In the genomic region with DNA sequence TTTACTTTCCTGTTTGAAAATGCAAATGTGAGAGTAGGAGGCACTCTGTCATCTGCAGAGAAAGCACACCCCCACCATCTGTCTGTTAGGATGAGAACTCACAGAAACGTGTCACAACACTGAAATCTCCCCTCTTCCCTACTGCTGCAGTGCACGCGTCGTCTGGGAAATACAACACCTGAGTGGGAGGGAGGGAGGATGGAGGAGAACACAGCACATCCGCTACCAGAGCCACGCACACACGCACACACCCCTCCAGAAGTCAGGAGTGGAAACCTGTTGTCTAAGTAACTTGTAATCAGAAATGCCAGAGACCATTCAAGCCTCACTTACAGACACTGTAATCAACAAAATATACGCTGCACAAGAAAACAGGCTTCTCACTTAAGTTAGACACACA, we compare ENCODE assay signal across 20 mouse cellular contexts. TPM values are rescaled to one million over a fixed set of nuclear protein-coding genes. Genes with fewer than 3 reads are reported as not detected.
DNase-seq lines count a peak whose midpoint lies in the region; ATAC-seq and TF ChIP-seq lines count a peak whose summit lies in the region.
"Had no signal": no experiment of that assay in that cellular context is flagged by ENCODE, and none has a peak within 500 bp of the region (broad histone marks: within the 10 kb centered on the region; RNA-seq: fewer than 3 reads in every experiment).

No protein-coding gene starts in this region.

- no peak overlapping the region for H3K9ac ChIP-seq in heart, embryonic 11.5 days (ENCODE audit: low read depth, low read length)
- no peak overlapping the region for H3K9ac ChIP-seq in CH12.LX (ENCODE audit: insufficient read depth, low read depth)
- no peak overlapping the region for H3K9ac ChIP-seq in forebrain, embryonic 16.5 days (replicated peaks; ENCODE audit: low read depth, low read length)
- H3K9ac ChIP-seq: embryonic facial prominence, embryonic 15.5 days; heart, embryonic 13.5 days; limb, embryonic 15.5 days; midbrain, embryonic 15.5 days had no signal

- intact Hi-C loops in left cerebral cortex, postnatal 36 days (cut with DNase I), result no loop called here
- intact Hi-C loops in left cerebral cortex, postnatal 10 days (cut with DNase I), result no loop called here

- in situ Hi-C loops in CH12.LX (cut with MboI; ENCODE audit: low pct_ligation_motif_present, low pct_unique_long_range_greater_than_20kb, low sequenced_read_pairs), result no loop called here

- TF ChIP-seq CTCF in CH12.LX (conservative IDR thresholded peaks at IDR 0.05 in 1 of 2, IDR thresholded peaks at IDR 0.05 in 1 of 2; ENCODE audit: low read depth in 2 of 2, low read length in 2 of 2), result no peak

- H3K4me2 ChIP-seq in heart, embryonic 11.5 days, result no peak overlapping the region
- H3K4me2 ChIP-seq in CH12.LX (ENCODE audit: insufficient read depth, low read depth, poor library complexity, severe bottlenecking), result peak overlapping the region; percentile 8; the same call in 1 of the 2 replicates
- H3K4me2 ChIP-seq in forebrain, embryonic 16.5 days (ENCODE audit: low read length), result no peak overlapping the region
- H3K4me2 ChIP-seq: embryonic facial prominence, embryonic 15.5 days; heart, embryonic 13.5 days; limb, embryonic 15.5 days; midbrain, embryonic 15.5 days had no signal

- no peak for TF ChIP-seq POLR2A in CH12.LX (IDR thresholded peaks at IDR 0.05; ENCODE audit: low read depth, low read length)

- H3K36me3 ChIP-seq in heart, embryonic 11.5 days (ENCODE audit: control insufficient read depth, insufficient read depth, low read length), result no peaks in the 10 kb centered on the region
- H3K36me3 ChIP-seq in CH12.LX (replicated peaks in 1 of 2; ENCODE audit: control insufficient read depth in 1 of 2, insufficient read depth in 1 of 2, low read length in 1 of 2), result peaks cover 0 to 16% of the 10 kb centered on the region in 2 experiments
- H3K36me3 ChIP-seq in forebrain, embryonic 16.5 days (ENCODE audit: control insufficient read depth, insufficient read depth), result no peaks in the 10 kb centered on the region
- H3K36me3 ChIP-seq: embryonic facial prominence, embryonic 15.5 days; heart, embryonic 13.5 days; limb, embryonic 15.5 days; midbrain, embryonic 15.5 days had no signal

- H3K79me2 ChIP-seq in CH12.LX (replicated peaks; ENCODE audit: control insufficient read depth, extremely low read depth, insufficient read depth, poor library complexity, severe bottlenecking), result peaks cover 29% of the 10 kb centered on the region

- TF ChIP-seq EP300 in CH12.LX (IDR thresholded peaks at IDR 0.05; ENCODE audit: low read length), result no peak

- no peak overlapping the region for H3K4me3 ChIP-seq in heart, embryonic 11.5 days (ENCODE audit: low read depth, low read length)
- peak overlapping the region in 1 of 3 experiments; percentile 39 for H3K4me3 ChIP-seq in CH12.LX (replicated peaks in 1 of 3; ENCODE audit: low read depth in 2 of 3, low read length in 2 of 3, poor library complexity in 1 of 3)
- H3K4me3 ChIP-seq in forebrain, embryonic 16.5 days (replicated peaks; ENCODE audit: low read length), result no peak overlapping the region
- H3K4me3 ChIP-seq: embryonic facial prominence, embryonic 15.5 days; heart, embryonic 13.5 days; limb, embryonic 15.5 days; midbrain, embryonic 15.5 days had no signal

- 60% methylated on average over 8 of the region's 8 CpGs for WGBS in heart, embryonic 11.5 days (ENCODE audit: insufficient replicate concordance)
- 37% methylated on average over 8 of the region's 8 CpGs for WGBS in forebrain, embryonic 16.5 days

- H3K4me1 ChIP-seq in heart, embryonic 11.5 days (ENCODE audit: control insufficient read depth, insufficient read depth, low read length), result peaks cover 7% of the 10 kb centered on the region; the same call in 1 of the 2 replicates
- H3K4me1 ChIP-seq in CH12.LX (ENCODE audit: control insufficient read depth in 1 of 2, insufficient read depth in 2 of 2), result peaks cover 22 to 79% of the 10 kb centered on the region in 2 experiments
- peaks cover 63% of the 10 kb centered on the region for H3K4me1 ChIP-seq in forebrain, embryonic 16.5 days (replicated peaks; ENCODE audit: control insufficient read depth, insufficient read depth, low read length)

- TF ChIP-seq RAD21 in CH12.LX (IDR thresholded peaks at IDR 0.05; ENCODE audit: low read depth, low read length), result no peak

- peak; percentile 68 for DNase-seq in heart, adult 11 months
- DNase-seq in left cerebral cortex, postnatal 36 days (ENCODE audit: low spot score in 2 of 2), result peak; percentile 32 to 71
- no peak for DNase-seq in left cerebral cortex, postnatal 10 days (ENCODE audit: extremely low spot score in 1 of 2, low spot score in 2 of 2)
- no peak for DNase-seq in CH12.LX (ENCODE audit: extremely low read depth)
- DNase-seq in testis, postnatal 10 days (ENCODE audit: low spot score), result no peak
- no peak for DNase-seq in cerebellum, adult 9-10 months
- DNase-seq: cerebellum, adult 2 months; gastrocnemius, postnatal 25 days; kidney, adult 18-20 months; kidney, postnatal 14 days; lung, adult 18-20 months; lung, postnatal 36 days; thymus, postnatal 25 days had no signal

- no peak overlapping the region for H3K27ac ChIP-seq in heart, embryonic 11.5 days (ENCODE audit: low read depth, low read length)
- H3K27ac ChIP-seq in CH12.LX (ENCODE audit: insufficient read depth, low read depth), result peak overlapping the region; percentile 53; the same call in 1 of the 2 replicates
- H3K27ac ChIP-seq in forebrain, embryonic 16.5 days (ENCODE audit: low read length), result no peak overlapping the region
- H3K27ac ChIP-seq: embryonic facial prominence, embryonic 15.5 days; heart, embryonic 13.5 days; limb, embryonic 15.5 days; midbrain, embryonic 15.5 days had no signal

- no peaks in the 10 kb centered on the region for H3K9me3 ChIP-seq in heart, embryonic 11.5 days (replicated peaks; ENCODE audit: control insufficient read depth, low read length)
- H3K9me3 ChIP-seq in CH12.LX (replicated peaks; ENCODE audit: low read length), result no peaks in the 10 kb centered on the region
- no peaks in the 10 kb centered on the region for H3K9me3 ChIP-seq in forebrain, embryonic 16.5 days (ENCODE audit: control insufficient read depth, low read length)
- H3K9me3 ChIP-seq: embryonic facial prominence, embryonic 15.5 days; heart, embryonic 13.5 days; limb, embryonic 15.5 days; midbrain, embryonic 15.5 days had no signal

- dilution Hi-C loops in CH12.LX (cut with MboI; ENCODE audit: extremely low pct_ligation_motif_present, extremely low pct_unique_long_range_greater_than_20kb, low sequenced_read_pairs), result no loop called here

- ATAC-seq in heart, embryonic 11.5 days (replicated peaks; ENCODE audit: insufficient number of reproducible peaks, low FRiP score, low TSS enrichment), result no peak
- ATAC-seq in forebrain, embryonic 16.5 days, result peak; percentile 72
- ATAC-seq: midbrain, embryonic 15.5 days; Patski had no signal

- H3K27me3 ChIP-seq in heart, embryonic 11.5 days (ENCODE audit: control insufficient read depth, insufficient read depth, low read length), result no peaks in the 10 kb centered on the region
- H3K27me3 ChIP-seq in CH12.LX (replicated peaks), result no peaks in the 10 kb centered on the region
- no peaks in the 10 kb centered on the region for H3K27me3 ChIP-seq in forebrain, embryonic 16.5 days (replicated peaks; ENCODE audit: control insufficient read depth, insufficient read depth, low read length)
- H3K27me3 ChIP-seq: embryonic facial prominence, embryonic 15.5 days; heart, embryonic 13.5 days; limb, embryonic 15.5 days; midbrain, embryonic 15.5 days; Patski had no signal

TF ChIP-seq in CH12.LX, 34 proteins besides CTCF, POLR2A, EP300 and RAD21:
- TF ChIP-seq BHLHE40 (IDR thresholded peaks at IDR 0.05; ENCODE audit: low read depth, low read length) (peak; percentile 64), IRF4 (IDR thresholded peaks at IDR 0.05; ENCODE audit: low read depth, low read length) (0 out of 2 replicates have a peak, but pooled peaks have one; percentile 10), ZMIZ1 (IDR thresholded peaks at IDR 0.05; ENCODE audit: low read depth, low read length) (no peak)

RNA-seq across cellular contexts. Expression of gene Gng2, which starts 9.9 kb away (rescaled TPM):
- 41.1 and 42.4 TPM in 2 replicates for polyA plus RNA-seq in heart, embryonic 11.5 days (2014; fragmentation: Nextera tagmentation; extraction: Ambion mirVana)
- total RNA-seq in left cerebral cortex, postnatal 36 days (2021), result 100 to 1,000 TPM; 210 to 214 TPM
- 100 to 1,000 TPM; 521 to 543 TPM for total RNA-seq in left cerebral cortex, postnatal 10 days (2021)
- total RNA-seq in CH12.LX (2012; rRNA removed) (62.9 and 63.4 TPM in 2 replicates), CH12.LX (2014; rRNA removed) (61.8 and 67.7 TPM in 2 replicates)
- 52.1 and 70.0 TPM in 2 replicates for polyA plus RNA-seq in CH12.LX (2012; ENCODE audit: insufficient read length, low read depth)
- 491 and 498 TPM in 2 replicates for polyA plus RNA-seq in forebrain, embryonic 16.5 days (2015; fragmentation: Nextera tagmentation; extraction: Ambion mirVana)

Comparison
In these comparisons a context has a peak if more than half of its experiments do, and no peak if none do; other contexts are left out.
1. DNase-seq: peak in heart, adult 11 months (single experiment) and left cerebral cortex, postnatal 36 days (2 of 2); none in left cerebral cortex, postnatal 10 days (0 of 2), CH12.LX (single experiment), testis, postnatal 10 days (single experiment) and cerebellum, adult 9-10 months (single experiment).